Mouse (Mus musculus) testis, postnatal 10 days (tissue): ENCODE measurements around the gene Fry.
A peak's percentile ranks its signal among the peaks of the same experiment; 100 is the strongest.

Experiments used
- DNase-seq: peaks from one replicate; pipeline ENCODE4 v3.0.0; 2021; ENCODE audit warnings: low spot score

The Fry gene

GRCm38 (mm10) chr5:150337696-150338095, 219.3 kb downstream of the Fry start:
- no peak for DNase-seq

GRCm38 (mm10) chr5:150340944-150341343, 222.5 kb downstream of the Fry start:
- no peak for DNase-seq

GRCm38 (mm10) chr5:150342139-150342538, 223.7 kb downstream of the Fry start:
- DNase-seq = no peak

- DNase-seq = no peak
These were observed 227.5 kb downstream of the Fry start for GRCm38 (mm10) chr5:150345946-150346345.

- DNase-seq = no peak
These were observed 227.9 kb downstream of the Fry start for GRCm38 (mm10) chr5:150346378-150346777.

GRCm38 (mm10) chr5:150347845-150348244, 229.4 kb downstream of the Fry start:
- DNase-seq = no peak

- DNase-seq = no peak
These were observed 229.9 kb downstream of the Fry start for GRCm38 (mm10) chr5:150348302-150348701.

- no peak for DNase-seq
These were observed 232.7 kb downstream of the Fry start for GRCm38 (mm10) chr5:150351191-150351590.

GRCm38 (mm10) chr5:150358671-150359070, 240.2 kb downstream of the Fry start:
- no peak for DNase-seq

DNA sequence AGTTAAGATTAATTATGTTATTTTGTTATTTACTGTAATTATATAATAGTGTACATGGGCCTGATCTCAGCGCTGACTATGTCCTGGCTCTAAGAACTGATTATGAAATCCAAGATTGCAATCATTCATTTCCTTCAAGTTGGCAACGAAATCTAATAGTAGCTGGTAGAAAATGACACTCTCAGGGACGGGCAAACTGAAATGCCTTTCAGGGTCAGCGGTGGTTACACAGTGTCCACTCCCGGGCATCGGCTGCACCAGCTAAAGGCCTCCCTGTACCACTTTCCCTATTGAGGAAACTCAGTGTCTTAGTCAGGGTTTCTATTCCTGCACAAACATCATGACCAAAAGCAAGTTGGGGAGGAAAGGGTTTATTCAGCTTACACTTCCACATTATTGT, 243.8 kb downstream of the Fry start:
- DNase-seq = no peak

DNA sequence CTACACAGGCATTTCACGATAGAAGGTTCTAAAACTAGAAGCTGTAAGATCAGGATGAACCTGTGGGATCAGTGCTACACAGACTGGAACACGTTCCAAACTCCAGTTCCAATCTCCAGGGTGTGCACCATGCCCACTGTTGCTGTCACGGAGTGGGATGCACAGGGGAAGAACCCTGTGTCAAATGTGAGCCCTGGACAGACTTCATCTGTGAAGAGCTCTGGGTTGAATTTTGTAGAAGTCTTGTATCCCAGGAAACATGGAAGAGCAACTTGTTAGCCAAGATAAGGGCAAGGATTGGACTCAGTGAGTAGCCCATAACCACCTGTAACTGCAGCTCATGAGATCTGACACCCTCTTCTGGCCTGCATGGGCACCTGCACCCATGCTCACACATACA, 246.2 kb downstream of the Fry start:
- DNase-seq = no peak

- DNase-seq = no peak
These were observed 248.6 kb downstream of the Fry start for GRCm38 (mm10) chr5:150367027-150367426.

DNA sequence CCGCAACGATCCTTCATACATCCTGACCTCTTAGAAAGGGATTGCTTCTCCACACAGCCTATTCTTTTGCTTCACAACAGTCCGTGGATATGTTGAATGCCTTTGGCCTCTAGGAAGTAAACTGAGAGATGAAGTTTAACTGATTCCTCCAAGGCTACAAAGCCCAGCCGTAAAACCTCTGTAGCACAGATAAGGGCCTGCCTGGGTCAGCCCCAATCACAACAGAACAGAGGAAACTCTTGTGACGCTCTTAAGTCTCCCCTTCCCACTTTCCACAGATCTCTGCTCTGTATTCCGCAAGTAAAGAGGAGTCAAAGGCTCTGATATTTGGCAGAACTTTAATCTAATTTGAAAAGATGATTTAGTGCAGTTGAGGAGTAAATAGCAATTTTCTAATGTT, 251.8 kb downstream of the Fry start:
- no peak for DNase-seq

GRCm38 (mm10) chr5:150370895-150371294, 252.4 kb downstream of the Fry start:
- no peak for DNase-seq

- no peak for DNase-seq
These were observed 254.5 kb downstream of the Fry start for GRCm38 (mm10) chr5:150372956-150373355.

- DNase-seq = no peak
These were observed 256.5 kb downstream of the Fry start for GRCm38 (mm10) chr5:150374778-150375559.

DNA sequence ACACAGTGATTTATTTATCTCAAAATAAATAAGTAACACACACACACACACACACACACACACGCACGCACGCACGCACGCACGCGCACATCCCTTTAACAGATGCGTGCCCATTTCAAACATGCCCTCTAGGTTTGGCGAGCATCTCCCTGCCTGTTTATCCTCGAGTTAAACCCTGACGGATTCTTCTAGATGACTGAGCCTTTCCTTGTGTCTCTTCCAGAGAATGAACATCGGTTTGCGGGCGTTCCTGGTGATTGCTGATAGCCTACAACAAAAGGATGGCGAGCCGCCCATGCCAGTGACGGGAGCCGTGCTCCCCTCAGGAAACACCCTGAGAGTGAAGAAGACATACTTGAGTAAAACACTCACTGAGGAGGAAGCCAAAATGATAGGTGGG, 260.1 kb downstream of the Fry start:
- no peak for DNase-seq

GRCm38 (mm10) chr5:150380767-150381166, 262.3 kb downstream of the Fry start:
- no peak for DNase-seq

GRCm38 (mm10) chr5:150382411-150382810, 264.0 kb downstream of the Fry start:
- no peak for DNase-seq

DNA sequence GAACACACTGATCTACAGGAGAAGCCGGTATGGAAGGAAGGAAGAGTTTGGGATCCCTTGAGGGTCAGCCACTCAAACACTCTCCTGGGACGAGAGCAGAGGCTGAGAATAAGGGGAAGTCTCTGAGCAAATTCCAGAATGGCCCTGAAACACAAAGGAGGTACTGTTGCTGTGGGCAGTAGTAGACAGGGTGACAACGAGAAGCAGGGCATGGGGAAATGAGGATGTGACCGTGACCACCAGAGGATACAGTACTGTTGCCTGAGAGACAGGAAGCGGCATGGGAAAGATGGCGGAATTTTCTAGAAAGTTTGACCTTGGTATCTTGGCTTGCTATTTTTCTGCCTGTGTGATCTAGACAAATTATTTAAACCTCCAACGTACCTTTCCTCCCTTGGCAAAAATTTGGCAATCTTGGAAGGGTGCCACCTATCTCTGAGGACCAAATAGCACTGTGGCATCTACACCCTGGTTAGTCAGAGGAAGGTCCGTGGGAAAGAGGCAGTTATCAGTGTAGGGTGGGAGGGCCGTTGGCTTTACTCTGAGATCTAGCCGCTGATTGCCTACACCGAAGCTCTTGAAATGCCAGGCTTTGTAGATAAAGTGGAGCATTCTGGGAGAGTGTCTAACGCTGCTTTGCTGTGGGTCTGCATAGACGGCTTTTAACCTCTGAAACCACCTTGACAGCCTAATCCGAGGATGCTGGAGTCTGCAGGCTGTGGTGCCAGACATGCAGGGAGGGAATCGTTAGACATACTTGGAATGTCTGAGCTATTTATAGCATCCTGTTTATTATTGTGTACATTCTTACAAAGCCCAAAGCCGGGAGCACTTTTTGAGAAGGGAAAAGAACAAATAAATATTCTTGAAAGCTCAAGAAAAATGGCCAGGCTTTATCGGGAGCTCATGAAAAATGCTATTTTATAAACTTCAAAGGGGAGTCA, 266.1 kb downstream of the Fry start:
- no peak for DNase-seq

DNA sequence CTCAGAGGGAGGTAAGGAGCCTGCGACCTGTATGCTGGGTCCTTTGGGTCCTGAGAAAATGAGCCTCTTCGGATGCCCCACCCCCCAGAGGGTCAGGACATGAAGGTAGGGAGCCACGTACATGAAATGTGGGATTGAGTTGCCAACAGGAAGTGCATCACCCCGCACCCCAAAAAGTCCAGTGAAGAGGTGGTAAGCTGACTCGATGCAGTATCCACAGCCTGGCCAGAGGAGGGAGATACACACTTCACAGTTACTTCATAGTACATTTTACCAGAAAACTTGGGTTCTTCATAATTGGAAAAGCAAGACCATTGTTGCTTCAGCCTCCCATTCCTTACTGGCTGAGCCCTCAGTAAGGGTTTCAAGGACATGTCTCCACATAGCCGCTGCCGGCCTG, 266.8 kb downstream of the Fry start:
- no peak for DNase-seq

DNA sequence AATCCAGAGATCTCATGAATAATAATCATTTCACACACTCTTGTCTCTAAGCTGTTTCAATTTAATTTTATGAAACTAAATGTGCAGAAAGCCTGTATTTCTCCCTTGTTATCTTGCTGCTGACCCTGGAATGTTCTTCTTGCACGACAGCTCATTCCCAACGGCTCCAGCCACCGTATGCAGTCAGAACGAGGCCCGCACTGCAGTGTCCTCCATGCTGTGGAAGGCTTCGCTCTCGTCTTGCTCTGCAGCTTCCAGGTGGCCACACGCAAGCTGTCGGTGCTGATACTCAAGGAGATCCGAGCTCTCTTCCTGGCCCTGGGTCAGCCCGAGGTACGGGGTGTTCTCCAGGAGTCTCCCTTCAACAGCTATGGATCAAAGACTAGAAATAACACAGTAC, 270.2 kb downstream of the Fry start:
- peak; percentile 61 for DNase-seq
